8 mouse cellular contexts compared by ENCODE assay signal in the genomic region with DNA sequence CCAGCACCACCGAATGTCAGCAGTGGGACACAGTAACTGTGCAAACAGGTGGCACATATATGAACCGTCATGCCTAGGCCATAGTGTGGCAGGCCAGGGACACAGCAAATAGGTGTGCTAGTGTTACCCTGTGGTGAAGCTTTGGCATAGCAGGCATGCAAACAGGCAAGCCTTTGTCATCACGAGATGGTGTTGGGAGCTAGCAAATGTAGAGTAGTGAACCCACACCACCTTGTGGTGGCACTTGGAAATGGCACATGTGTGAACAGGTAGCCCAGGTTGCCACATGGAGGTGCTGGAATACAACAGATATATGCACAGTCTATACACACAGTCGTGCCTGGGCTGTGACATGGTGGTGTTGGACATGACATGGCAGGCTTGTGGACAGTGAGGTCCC. TPM values are rescaled to one million over a fixed set of nuclear protein-coding genes. Genes with fewer than 3 reads are reported as not detected.
A peak's percentile ranks its signal among the peaks of the same experiment; 100 is the strongest.
DNase-seq lines count a peak whose midpoint lies in the region; ATAC-seq lines count a peak whose summit lies in the region.

No protein-coding gene starts in this region.

- no peak overlapping the region for H3K9ac ChIP-seq in liver, embryonic 12.5 days
- no peak overlapping the region for H3K9ac ChIP-seq in kidney, embryonic 14.5 days (ENCODE audit: low read depth, low read length)
- no peak overlapping the region for H3K9ac ChIP-seq in limb, embryonic 13.5 days

- peak; percentile 71 for DNase-seq in liver
- peak; percentile 85 for DNase-seq in embryo, embryonic 10.5 days (ENCODE audit: low spot score)
- peak; percentile 71 for DNase-seq in heart, adult 8-10 months (ENCODE audit: low spot score)
- peak; percentile 38 to 70 for DNase-seq in monocyte, adult 2 months (ENCODE audit: low read depth in 1 of 2, low spot score in 2 of 2)
- peak; percentile 32 to 73 for DNase-seq in spleen, postnatal 10 days (ENCODE audit: low spot score in 2 of 2)

- H3K27me3 ChIP-seq in liver, embryonic 12.5 days (replicated peaks), result no peaks in the 10 kb centered on the region
- H3K27me3 ChIP-seq in kidney, embryonic 14.5 days (ENCODE audit: control insufficient read depth, insufficient read depth, low read length), result no peaks in the 10 kb centered on the region
- peaks cover 3% of the 10 kb centered on the region; the same call in 1 of the 2 replicates for H3K27me3 ChIP-seq in limb, embryonic 13.5 days

- H3K4me2 ChIP-seq in liver, embryonic 12.5 days, result no peak overlapping the region
- no peak overlapping the region for H3K4me2 ChIP-seq in kidney, embryonic 14.5 days (replicated peaks; ENCODE audit: low read depth, low read length)
- H3K4me2 ChIP-seq in limb, embryonic 13.5 days (replicated peaks), result no peak overlapping the region

- no peaks in the 10 kb centered on the region for H3K36me3 ChIP-seq in liver, embryonic 12.5 days
- no peaks in the 10 kb centered on the region for H3K36me3 ChIP-seq in kidney, embryonic 14.5 days (ENCODE audit: control insufficient read depth, insufficient read depth, low read length)
- no peaks in the 10 kb centered on the region for H3K36me3 ChIP-seq in limb, embryonic 13.5 days

- no peaks in the 10 kb centered on the region for H3K9me3 ChIP-seq in liver, embryonic 12.5 days (replicated peaks)
- no peaks in the 10 kb centered on the region for H3K9me3 ChIP-seq in kidney, embryonic 14.5 days (ENCODE audit: control insufficient read depth, low read length)
- H3K9me3 ChIP-seq in limb, embryonic 13.5 days, result no peaks in the 10 kb centered on the region

- no peak overlapping the region for H3K4me3 ChIP-seq in liver, embryonic 12.5 days
- no peak overlapping the region for H3K4me3 ChIP-seq in kidney, embryonic 14.5 days (ENCODE audit: low read length)
- no peak overlapping the region for H3K4me3 ChIP-seq in limb, embryonic 13.5 days

- H3K4me1 ChIP-seq in liver, embryonic 12.5 days, result peaks cover 10% of the 10 kb centered on the region
- no peaks in the 10 kb centered on the region for H3K4me1 ChIP-seq in kidney, embryonic 14.5 days (ENCODE audit: control insufficient read depth, insufficient read depth, low read length)
- H3K4me1 ChIP-seq in limb, embryonic 13.5 days, result no peaks in the 10 kb centered on the region

- H3K27ac ChIP-seq in liver, embryonic 12.5 days, result no peak overlapping the region
- no peak overlapping the region for H3K27ac ChIP-seq in kidney, embryonic 14.5 days (ENCODE audit: low read depth, low read length)
- no peak overlapping the region for H3K27ac ChIP-seq in limb, embryonic 13.5 days

- WGBS in liver, embryonic 12.5 days (ENCODE audit: insufficient replicate concordance), result 21% methylated on average over 4 of the region's 4 CpGs
- WGBS in kidney, embryonic 14.5 days, result 25% methylated on average over 4 of the region's 4 CpGs
- 31% methylated on average over 4 of the region's 4 CpGs for WGBS in limb, embryonic 13.5 days

- ATAC-seq in liver, embryonic 12.5 days, result no peak
- ATAC-seq in kidney, embryonic 14.5 days (ENCODE audit: low FRiP score, low TSS enrichment), result peak; percentile 64
- ATAC-seq in limb, embryonic 13.5 days (ENCODE audit: low FRiP score, low read depth), result peak; percentile 39

RNA-seq across cellular contexts. Expression of a gene that starts 30.5 kb away (rescaled TPM):
- 24.7 and 27.4 TPM in 2 replicates for polyA plus RNA-seq in liver, embryonic 12.5 days (2016; fragmentation: Nextera tagmentation; extraction: Ambion mirVana)
- total RNA-seq in heart, adult 8-10 months (2022), result 10 to 100 TPM; 32.4 to 59.3 (median 44.0) TPM
- 31.7 and 43.7 TPM in 2 replicates for polyA plus RNA-seq in kidney, embryonic 14.5 days (2014; fragmentation: Nextera tagmentation; extraction: Ambion mirVana)
- 99.0 and 116 TPM in 2 replicates for polyA plus RNA-seq in limb, embryonic 13.5 days (2015; fragmentation: Nextera tagmentation; extraction: Ambion mirVana)
